Mouse (Mus musculus) embryo, embryonic 11.5 days (tissue): Measurements from ENCODE around the gene Krtcap3.
"Not testable (repeated sequence)": the region's sequence is repeated elsewhere in the genome, so short reads cannot be mapped to it uniquely, and the experiment has no call there.

Source experiments
- DNase-seq: peaks from one replicate; pipeline ENCODE4 v3.0.0-alpha.2; 2012; ENCODE audit warnings: low read depth, low spot score

Gene Krtcap3

DNA sequence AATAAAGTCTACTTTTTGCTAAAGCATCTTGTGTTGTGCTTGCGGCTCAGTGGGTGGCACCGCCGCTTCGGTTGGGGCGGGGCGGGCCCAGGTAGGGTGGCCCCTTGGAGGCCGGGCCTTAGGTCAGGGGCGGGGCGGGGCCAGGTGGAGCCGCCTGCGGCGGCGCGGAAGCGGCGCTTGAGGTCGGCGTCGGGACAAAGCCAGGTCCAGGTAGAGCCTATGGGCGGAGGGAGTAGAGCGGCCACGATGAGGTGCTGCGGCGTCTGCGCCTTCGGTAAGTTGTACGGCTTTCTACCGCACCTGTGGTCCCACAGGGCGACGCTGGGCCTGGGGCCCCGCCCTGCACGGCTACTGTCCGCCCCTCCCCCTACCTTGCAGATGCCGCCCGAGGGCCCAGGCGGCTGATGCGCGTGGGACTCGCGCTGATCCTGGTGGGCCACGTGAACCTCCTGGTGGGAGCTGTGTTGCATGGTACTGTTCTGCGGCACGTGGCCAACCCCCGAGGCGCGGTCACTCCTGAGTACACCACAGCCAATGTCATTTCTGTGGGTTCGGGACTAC lies at the start of gene Krtcap3:
Gene Krtcap3, plus strand, starts transcription at position 151 of the 561 bp plus-strand sequence.
- peak; percentile 27 for DNase-seq

GRCm38 (mm10) chr5:31201742-31202590 lies 49.5 kb upstream of the Krtcap3 start, which contains the start of gene Zfp513:
Gene Zfp513 (minus strand): TSS chr5:31202303.
- DNase-seq, result peak; percentile 93

GRCm38 (mm10) chr5:31202933-31203332 lies 48.6 kb upstream of the Krtcap3 start:
- DNase-seq, result no peak

DNA sequence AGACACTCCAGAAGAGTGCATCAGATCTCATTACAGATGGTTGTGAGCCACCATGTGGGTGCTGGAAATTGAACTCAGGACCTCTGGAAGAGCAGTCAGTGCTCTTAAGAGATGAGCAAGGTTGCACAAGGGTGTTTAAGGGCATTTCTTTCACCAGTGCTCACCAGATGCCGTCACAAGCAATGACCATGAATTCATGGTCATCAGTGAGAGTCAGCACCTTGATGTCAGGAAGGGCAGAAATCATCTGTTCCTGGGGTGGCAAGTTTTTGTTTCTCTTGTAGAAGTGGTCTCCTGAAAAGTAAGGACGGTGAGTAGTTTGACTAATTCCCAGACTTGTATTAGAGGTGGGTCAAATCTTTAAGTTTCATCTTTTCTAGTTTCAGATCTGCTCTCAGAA lies 47.6 kb upstream of the Krtcap3 start:
- DNase-seq, result no peak

DNA sequence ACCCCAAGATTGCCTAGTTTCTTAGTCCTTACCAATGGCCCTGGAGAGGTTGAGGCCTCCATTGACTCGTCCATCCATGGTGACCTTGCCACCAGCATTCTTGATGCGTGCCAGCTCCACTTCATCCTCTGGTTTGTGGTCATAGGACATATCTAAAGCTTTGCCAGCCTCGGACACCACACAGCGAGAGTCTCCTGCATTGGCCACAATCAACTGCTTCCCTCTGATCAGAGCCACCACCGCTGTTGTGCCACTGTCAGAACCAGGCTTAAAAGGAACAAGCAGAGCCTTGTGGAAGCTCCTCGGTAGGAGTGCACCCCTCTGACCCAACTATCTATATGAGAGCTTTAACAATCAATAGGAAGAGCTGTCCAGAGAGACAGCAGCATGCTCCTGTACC lies 47.1 kb upstream of the Krtcap3 start:
- DNase-seq, result no peak

DNA sequence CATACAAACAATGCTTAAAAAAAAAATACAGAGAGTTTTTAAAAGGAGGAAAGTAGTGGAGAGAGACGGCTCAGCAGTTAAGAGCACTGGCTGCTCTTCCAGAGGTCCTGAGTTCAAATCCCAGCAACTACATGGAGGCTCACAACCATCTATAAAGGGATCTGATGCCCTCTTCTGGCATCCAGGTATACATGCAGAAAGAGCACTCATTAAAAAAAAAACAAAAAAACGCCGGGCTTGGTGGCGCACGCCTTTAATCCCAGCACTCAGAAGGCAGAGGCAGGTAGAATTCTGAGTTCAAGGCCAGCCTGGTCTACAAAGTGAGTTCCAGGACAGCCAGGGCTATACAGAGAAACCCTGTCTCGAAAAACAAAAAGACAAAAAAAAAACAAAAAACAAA lies 34.9 kb upstream of the Krtcap3 start:
- DNase-seq, result not testable (repeated sequence)

- no peak for DNase-seq
These were observed 33.2 kb upstream of the Krtcap3 start for GRCm38 (mm10) chr5:31218294-31218693.

GRCm38 (mm10) chr5:31219070-31219469 lies 32.4 kb upstream of the Krtcap3 start:
- no peak for DNase-seq

- DNase-seq, result no peak
These were observed 32.0 kb upstream of the Krtcap3 start for GRCm38 (mm10) chr5:31219474-31219873.

- DNase-seq, result peak; percentile 38
These were observed 31.5 kb upstream of the Krtcap3 start for GRCm38 (mm10) chr5:31219911-31220447.

GRCm38 (mm10) chr5:31220448-31221303 lies 30.8 kb upstream of the Krtcap3 start, which contains the start of gene Ppm1g:
Gene Ppm1g (minus strand): TSS chr5:31220687.
- peak; percentile 93 for DNase-seq

DNA sequence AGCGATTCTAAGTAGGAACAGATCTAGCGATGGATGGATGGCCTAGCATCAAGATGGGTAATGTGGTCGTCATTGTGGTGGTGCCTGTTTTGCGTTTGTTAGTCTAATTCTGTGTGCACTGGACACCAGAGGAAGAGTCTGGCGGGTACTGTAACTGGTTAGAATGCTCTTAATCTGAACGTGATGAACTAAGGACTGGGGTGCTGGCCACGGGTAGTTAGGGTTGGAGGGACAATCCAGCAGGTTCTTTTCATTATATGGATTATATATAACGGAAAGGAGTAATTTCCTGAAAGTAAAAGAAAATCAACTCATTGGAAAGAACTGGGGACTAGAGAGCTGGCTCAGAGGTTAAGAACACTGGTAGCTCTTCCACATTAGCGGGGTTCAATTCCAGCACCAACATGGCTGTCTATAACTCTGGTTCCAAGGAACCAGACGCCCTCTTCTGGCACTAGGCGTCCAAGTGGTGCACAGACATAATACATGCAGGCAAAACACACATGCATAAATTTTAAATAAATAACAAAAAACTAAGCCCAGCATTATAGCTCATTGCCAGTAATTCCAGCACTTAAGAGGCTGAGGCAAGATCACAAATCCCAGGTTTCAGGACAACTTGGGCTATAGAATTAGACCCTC lies 30.1 kb upstream of the Krtcap3 start:
- DNase-seq, result peak; percentile 59

- DNase-seq, result no peak
These were observed 28.8 kb upstream of the Krtcap3 start for GRCm38 (mm10) chr5:31222696-31223095.

DNA sequence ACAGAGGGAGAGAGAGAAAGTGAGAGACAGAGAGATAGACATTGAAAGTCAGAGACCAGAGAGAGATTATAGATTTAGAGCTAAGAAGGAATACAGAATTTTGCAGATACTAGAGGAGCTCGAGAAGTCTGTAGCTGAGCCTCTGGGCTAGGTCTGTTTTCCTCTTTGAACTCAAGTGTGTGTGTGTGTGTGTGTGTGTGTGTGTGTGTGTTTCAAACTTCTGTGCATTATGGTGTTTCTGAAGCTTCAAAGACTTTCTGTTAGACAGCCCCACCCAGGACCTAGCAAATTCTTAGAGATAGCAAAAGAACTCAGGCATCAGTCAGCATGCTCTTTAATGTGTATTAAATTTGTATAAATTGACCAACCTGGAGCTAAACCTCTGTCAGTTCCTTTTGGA lies 24.9 kb upstream of the Krtcap3 start:
- no peak for DNase-seq

GRCm38 (mm10) chr5:31240637-31241521 lies 10.6 kb upstream of the Krtcap3 start, which contains the start of the genes Nrbp1 and Gm9970:
Gene Nrbp1 (plus strand): TSS chr5:31240864.
Gene Gm9970 (minus strand): TSS chr5:31241232.
- peak; percentile 92 for DNase-seq

- no peak for DNase-seq
These were observed 9.9 kb upstream of the Krtcap3 start for GRCm38 (mm10) chr5:31241522-31242034.

DNA sequence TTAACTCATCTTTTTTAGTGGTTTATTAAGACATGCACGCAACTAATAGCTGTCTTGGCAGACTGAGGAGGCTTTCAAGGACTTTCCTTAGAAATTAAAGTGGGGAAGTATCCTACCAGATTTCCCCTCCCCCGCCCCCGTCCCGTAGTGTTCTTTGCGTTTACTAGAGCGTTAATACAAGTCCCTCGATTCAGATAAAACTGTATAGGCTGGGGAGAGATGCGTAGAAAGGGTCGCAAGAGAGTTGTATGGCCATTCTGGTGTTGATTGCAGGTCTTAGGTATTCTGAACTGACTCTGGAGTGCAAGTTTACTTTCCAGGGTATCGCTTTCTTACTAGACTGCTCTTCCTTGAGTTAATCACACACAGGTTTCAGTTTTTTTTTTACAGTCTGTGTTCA lies 9.3 kb upstream of the Krtcap3 start:
- DNase-seq, result no peak

- no peak for DNase-seq
These were observed 775 bp upstream of the Krtcap3 start for GRCm38 (mm10) chr5:31250716-31251115.

DNA sequence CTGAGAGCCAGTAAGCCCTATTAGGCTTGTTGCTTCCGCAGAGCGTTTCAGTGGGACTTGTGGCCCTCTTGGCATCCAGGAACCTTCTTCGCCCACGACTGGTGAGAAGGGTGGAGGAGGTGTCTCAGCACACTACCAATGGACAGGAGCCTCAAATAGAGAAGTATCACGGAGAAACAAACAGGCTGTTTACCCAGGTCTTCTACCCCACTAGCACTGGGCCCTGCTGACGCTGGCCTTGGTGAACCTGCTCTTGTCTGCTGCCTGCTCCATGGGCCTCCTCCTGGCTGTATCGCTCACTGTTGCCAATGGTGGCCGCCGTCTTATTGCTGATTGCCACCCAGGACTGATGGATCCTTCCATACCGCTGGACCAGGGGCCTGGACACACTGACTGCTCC lies 660 bp downstream of the Krtcap3 start:
- no peak for DNase-seq
